Mouse (Mus musculus) CH12.LX (cell line): ENCODE measurements at regions not wholly inside any gene's neighbourhood (a gene's known extent, or its start where the extent isn't known, plus 50 kb on each side); places are given as distances from the start of the nearest gene placed in this dataset.

ENCODE experiments used
- DNase-seq: peaks from one replicate; pipeline ENCODE4 v3.0.0-alpha.2; 2013; ENCODE audit errors: extremely low read depth
- H3K27ac ChIP-seq: 2 replicates; pipeline ENCODE4 v1.5.1; 2012; ENCODE audit warnings: low read depth, mild to moderate bottlenecking, control low read depth, moderate library complexity; ENCODE audit not compliant: insufficient read depth
- H3K27me3 ChIP-seq: replicated peaks from 2 replicates; pipeline ENCODE3; 2012; ENCODE audit warnings: inconsistent platforms
- H3K36me3 ChIP-seq, 2 experiments: replicated peaks in 1 of 2; 2 replicates each; pipeline versions ENCODE3 to v1.6.1; 2012; ENCODE audit warnings: inconsistent platforms in 1 of 2, low read length in 1 of 2, mild to moderate bottlenecking in 1 of 2, mixed read lengths in 1 of 2, moderate library complexity in 1 of 2; ENCODE audit not compliant: control insufficient read depth in 1 of 2, insufficient read depth in 1 of 2
- H3K4me1 ChIP-seq, 2 experiments: 2 replicates each; pipeline ENCODE4 v1.6.1; 2012; ENCODE audit warnings: inconsistent platforms in 1 of 2, moderate library complexity in 1 of 2; ENCODE audit not compliant: insufficient read depth in 2 of 2, control insufficient read depth in 1 of 2
- H3K4me2 ChIP-seq: 2 replicates; pipeline ENCODE4 v1.6.1; 2012; ENCODE audit warnings: low read depth, mild to moderate bottlenecking, control low read depth; ENCODE audit not compliant: poor library complexity, insufficient read depth, severe bottlenecking
- H3K4me3 ChIP-seq, 3 experiments: fragments of 150-350 bp in 1 of 3; sonication (generic) in 1 of 3; replicated peaks in 1 of 3; 2 replicates each; pipeline versions ENCODE3 to v1.5.1; 2011 to 2012; ENCODE audit warnings: low read depth in 2 of 3, low read length in 2 of 3, mild to moderate bottlenecking in 2 of 3, moderate library complexity in 2 of 3, control low read depth in 1 of 3, improper control_type of control experiment in 1 of 3, inconsistent platforms in 1 of 3, mixed read lengths in 1 of 3; ENCODE audit not compliant: poor library complexity in 1 of 3
- H3K79me2 ChIP-seq: replicated peaks from 2 replicates; pipeline ENCODE4 v1.6.1; 2012; ENCODE audit warnings: mild to moderate bottlenecking, moderate library complexity; ENCODE audit not compliant: control insufficient read depth, poor library complexity, insufficient read depth, severe bottlenecking; ENCODE audit errors: extremely low read depth
- H3K9ac ChIP-seq: 2 replicates; pipeline ENCODE4 v1.6.1; 2012; ENCODE audit warnings: low read depth, mild to moderate bottlenecking, control low read depth, moderate library complexity; ENCODE audit not compliant: insufficient read depth
- H3K9me3 ChIP-seq: replicated peaks from 2 replicates; pipeline ENCODE3; 2012; ENCODE audit warnings: low read length, inconsistent platforms, mixed read lengths
- BHLHE40 ChIP-seq: IDR thresholded peaks from 2 replicates; pipeline ENCODE4 v1.6.1; 2011; ENCODE audit warnings: mild to moderate bottlenecking, low read depth, low read length, improper control_type of control experiment
- CTCF ChIP-seq, 2 experiments: IDR thresholded peaks in 1 of 2; conservative IDR thresholded peaks in 1 of 2; 2 replicates each; pipeline ENCODE4 v1.5.1; 2011 to 2012; ENCODE audit warnings: low read depth in 2 of 2, low read length in 2 of 2, improper control_type of control experiment in 1 of 2, inconsistent platforms in 1 of 2, mild to moderate bottlenecking in 1 of 2, moderate library complexity in 1 of 2
- ELF1 ChIP-seq: IDR thresholded peaks from 2 replicates; pipeline ENCODE4 v1.6.1; 2014; ENCODE audit warnings: low read depth, mild to moderate bottlenecking, inconsistent platforms, low read length, improper control_type of control experiment
- EP300 ChIP-seq: IDR thresholded peaks from 2 replicates; pipeline ENCODE4 v1.6.1; 2011; ENCODE audit warnings: low read length, improper control_type of control experiment
- ETS1 ChIP-seq: conservative IDR thresholded peaks from 2 replicates; pipeline ENCODE4 v1.6.1; 2012; ENCODE audit warnings: low read depth, mild to moderate bottlenecking, inconsistent platforms, low read length, improper control_type of control experiment, moderate library complexity
- IRF4 ChIP-seq: IDR thresholded peaks from 2 replicates; pipeline ENCODE4 v1.6.1; 2014; ENCODE audit warnings: low read depth, mild to moderate bottlenecking, inconsistent platforms, low read length, improper control_type of control experiment
- JUN ChIP-seq: IDR thresholded peaks from 2 replicates; pipeline ENCODE4 v1.6.1; 2011; ENCODE audit warnings: low read depth, mild to moderate bottlenecking, low read length, improper control_type of control experiment, moderate library complexity; ENCODE audit not compliant: insufficient read depth
- JUND ChIP-seq: conservative IDR thresholded peaks from 2 replicates; pipeline ENCODE4 v1.6.1; 2011; ENCODE audit warnings: low read depth, low read length, improper control_type of control experiment
- MAFK ChIP-seq: IDR thresholded peaks from 2 replicates; pipeline ENCODE4 v1.6.1; 2011; ENCODE audit warnings: low read length, improper control_type of control experiment; ENCODE audit not compliant: insufficient replicate concordance
- MAZ ChIP-seq: IDR thresholded peaks from 2 replicates; pipeline ENCODE4 v1.6.1; 2012; ENCODE audit warnings: low read depth, mild to moderate bottlenecking, inconsistent platforms, low read length, improper control_type of control experiment, moderate library complexity
- MXI1 ChIP-seq: IDR thresholded peaks from 2 replicates; pipeline ENCODE4 v1.6.1; 2011; ENCODE audit warnings: mild to moderate bottlenecking, low read depth, low read length, improper control_type of control experiment
- MYC ChIP-seq: IDR thresholded peaks from 2 replicates; pipeline ENCODE4 v1.6.1; 2011; ENCODE audit warnings: low read depth, mild to moderate bottlenecking, improper control_type of control experiment, low read length
- NELFE ChIP-seq: IDR thresholded peaks from 2 replicates; pipeline ENCODE4 v1.6.1; 2011; ENCODE audit warnings: low read depth, low read length, improper control_type of control experiment
- NRF1 ChIP-seq: IDR thresholded peaks from 2 replicates; pipeline ENCODE4 v1.6.1; 2014; ENCODE audit warnings: low read depth, mild to moderate bottlenecking, inconsistent platforms, low read length, improper control_type of control experiment, moderate library complexity
- PAX5 ChIP-seq: IDR thresholded peaks from 2 replicates; pipeline ENCODE4 v1.6.1; 2012; ENCODE audit warnings: low read length, inconsistent platforms, mixed read lengths
- POLR2AphosphoS2 ChIP-seq: IDR thresholded peaks from 2 replicates; pipeline ENCODE4 v1.6.1; 2011; ENCODE audit warnings: low read depth, low read length, improper control_type of control experiment
- RCOR1 ChIP-seq: conservative IDR thresholded peaks from 2 replicates; pipeline ENCODE4 v1.6.1; 2012; ENCODE audit warnings: low read depth, mild to moderate bottlenecking, inconsistent platforms, low read length, improper control_type of control experiment
- SMC3 ChIP-seq: IDR thresholded peaks from 2 replicates; pipeline ENCODE4 v1.6.1; 2011; ENCODE audit warnings: low read depth, low read length, improper control_type of control experiment
- TCF12 ChIP-seq: IDR thresholded peaks from 2 replicates; pipeline ENCODE4 v1.6.1; 2014; ENCODE audit warnings: low read depth, mild to moderate bottlenecking, inconsistent platforms, low read length, improper control_type of control experiment
- USF2 ChIP-seq: conservative IDR thresholded peaks from 2 replicates; pipeline ENCODE4 v1.6.1; 2011; ENCODE audit warnings: low read depth, low read length, improper control_type of control experiment
- ZC3H11A ChIP-seq: IDR thresholded peaks from 2 replicates; pipeline ENCODE4 v1.6.1; 2012; ENCODE audit warnings: low read depth, mild to moderate bottlenecking, inconsistent platforms, low read length, improper control_type of control experiment
- ZKSCAN1 ChIP-seq: IDR thresholded peaks from 2 replicates; pipeline ENCODE4 v1.6.1; 2012; ENCODE audit warnings: low read depth, inconsistent platforms, low read length, improper control_type of control experiment, borderline replicate concordance
- dilution Hi-C: fragments of 300-500 bp; cut with MboI; formaldehyde crosslinking; loops from 2 replicates; pipeline ENCODE4 v1.14.3; 2020; ENCODE audit warnings: low sequenced_read_pairs; ENCODE audit not compliant: extremely low pct_unique_long_range_greater_than_20kb, extremely low pct_ligation_motif_present
- in situ Hi-C: fragments of 300-500 bp; cut with MboI; formaldehyde crosslinking; loops from 3 replicates; pipeline ENCODE4 v1.14.3; 2019; ENCODE audit warnings: low sequenced_read_pairs, low pct_ligation_motif_present, low pct_unique_long_range_greater_than_20kb, mixed read lengths

DNA sequence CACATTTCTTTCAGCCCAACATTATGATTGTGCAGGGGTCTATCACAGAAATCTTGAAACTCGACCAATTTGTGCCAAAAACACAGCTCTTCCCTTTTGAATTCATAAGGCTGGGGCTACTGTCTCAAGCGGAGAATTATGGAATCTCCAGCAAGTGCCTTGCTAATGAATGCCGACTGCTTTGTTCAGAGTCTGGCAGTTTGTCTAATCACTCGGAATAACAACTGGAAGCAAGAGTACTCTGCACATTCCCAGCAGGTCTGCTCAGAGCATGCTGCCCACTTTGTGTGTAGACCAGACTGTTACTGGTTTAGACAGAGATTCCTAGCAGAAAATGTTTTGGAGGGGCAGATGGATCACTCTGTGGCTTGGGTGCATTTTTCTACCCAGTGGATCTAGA lies 237.1 kb upstream of the F930015N05Rik start:
- H3K79me2 ChIP-seq, result no peaks in the 10 kb centered on the region
- no peak for DNase-seq
- TF ChIP-seq NELFE, result no peak
- no peak for TF ChIP-seq TCF12
- TF ChIP-seq POLR2AphosphoS2, result no peak
- TF ChIP-seq IRF4, result no peak
- no peak for TF ChIP-seq EP300
- no peak for TF ChIP-seq ZKSCAN1
- TF ChIP-seq JUN, result no peak
- TF ChIP-seq PAX5, result no peak
- no peak for TF ChIP-seq BHLHE40
- TF ChIP-seq SMC3, result no peak
- TF ChIP-seq ELF1, result no peak
- TF ChIP-seq USF2, result no peak
- no peak for TF ChIP-seq MAZ
- no peak for TF ChIP-seq MAFK
- no peak for TF ChIP-seq JUND
- no peak for TF ChIP-seq CTCF (conservative IDR thresholded peaks at IDR 0.05 in 1 of 2, IDR thresholded peaks at IDR 0.05 in 1 of 2; ENCODE audit: low read depth in 2 of 2, low read length in 2 of 2)
- TF ChIP-seq ETS1, result no peak
- no peak for TF ChIP-seq RCOR1
- no peak for TF ChIP-seq ZC3H11A
- TF ChIP-seq, all 38 proteins: peak for 0
- H3K9me3 ChIP-seq, result peaks cover 12% of the 10 kb centered on the region
- H3K9ac ChIP-seq, result no peak overlapping the region
- no peak overlapping the region for H3K27ac ChIP-seq
- dilution Hi-C loops (no loop called here), in situ Hi-C loops (no loop called here)
- no peak overlapping the region for H3K4me2 ChIP-seq
- no peaks in the 10 kb centered on the region for H3K36me3 ChIP-seq
- H3K4me1 ChIP-seq, result 0 out of 4 replicates have a peak, but pooled peaks cover 0 to 3% of the 10 kb centered on the region in 2 experiments
- H3K27me3 ChIP-seq, result no peaks in the 10 kb centered on the region
- H3K4me3 ChIP-seq, result no peak overlapping the region

DNA sequence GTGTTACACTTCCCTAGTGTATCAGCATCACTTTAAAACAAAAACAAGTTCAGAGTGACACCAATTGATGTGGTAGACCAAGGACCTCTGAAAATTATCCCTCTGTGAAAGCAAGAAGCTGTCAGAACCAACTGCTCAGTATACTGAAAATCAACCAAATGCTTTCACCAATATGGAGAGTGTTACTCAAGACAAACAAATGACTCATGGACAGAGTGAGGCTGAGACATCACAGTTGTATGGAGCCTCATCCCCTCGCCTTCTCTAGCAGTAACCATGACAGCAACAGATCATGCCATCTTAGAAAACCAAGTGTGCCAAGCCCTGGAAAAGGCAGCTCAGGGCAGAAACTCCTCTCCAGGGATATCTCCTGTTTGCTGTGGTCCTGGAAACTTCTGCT lies 267.3 kb upstream of the F930015N05Rik start:
- H3K27me3 ChIP-seq, result no peaks in the 10 kb centered on the region
- no peaks in the 10 kb centered on the region for H3K36me3 ChIP-seq
- TF ChIP-seq IRF4 (no peak), MYC (no peak), NELFE (no peak), MXI1 (no peak), PAX5 (no peak), NRF1 (no peak), TCF12 (no peak), POLR2AphosphoS2 (no peak), BHLHE40 (no peak), MAZ (no peak)
- H3K9me3 ChIP-seq, result no peaks in the 10 kb centered on the region
- in situ Hi-C loops (loop anchor here (25.0 kb wide), 1 partner anchor 216 kb away; no protein-coding TSS in a partner anchor), dilution Hi-C loops (no loop called here)
- H3K4me3 ChIP-seq, result no peak overlapping the region
- no peak overlapping the region for H3K4me2 ChIP-seq
- no peak for DNase-seq
- no peak overlapping the region for H3K9ac ChIP-seq
- no peak overlapping the region for H3K27ac ChIP-seq
- no peaks in the 10 kb centered on the region for H3K79me2 ChIP-seq
- H3K4me1 ChIP-seq, result no peaks in the 10 kb centered on the region
